Mouse (Mus musculus) limb, embryonic 14.5 days (tissue): ENCODE data around the gene Praf2. TPM values are rescaled to one million over a fixed set of nuclear protein-coding genes. Genes with fewer than 3 reads are reported as not detected.
A peak's percentile ranks its signal among the peaks of the same experiment; 100 is the strongest.

Experiments
- ATAC-seq: fragments of 200-750 bp; cut with Nextera tagmentation; 2 replicates; pipeline ENCODE4 v1.8.0; 2017; ENCODE audit warnings: low read depth, moderate number of reproducible peaks, moderate TSS enrichment; ENCODE audit not compliant: low FRiP score
- DNase-seq: peaks from one replicate; pipeline ENCODE4 v3.0.0-alpha.2; 2015; ENCODE audit warnings: low spot score
- H3K27ac ChIP-seq: fragments of 300-500 bp; sonication (generic); replicated peaks from 2 replicates; pipeline ENCODE4 v1.5.1; 2014; ENCODE audit warnings: low read depth, mild to moderate bottlenecking, low read length, moderate library complexity, mixed read lengths
- H3K27me3 ChIP-seq: fragments of 300-500 bp; sonication (generic); 2 replicates; pipeline ENCODE4 v1.6.1; 2014; ENCODE audit warnings: low read length, mixed read lengths; ENCODE audit not compliant: control insufficient read depth, insufficient read depth
- H3K36me3 ChIP-seq: fragments of 300-500 bp; sonication (generic); 2 replicates; pipeline ENCODE4 v1.6.1; 2014; ENCODE audit warnings: mild to moderate bottlenecking, low read length, moderate library complexity, mixed read lengths; ENCODE audit not compliant: control insufficient read depth, insufficient read depth
- H3K4me1 ChIP-seq: fragments of 300-500 bp; sonication (generic); 2 replicates; pipeline ENCODE4 v1.6.1; 2014; ENCODE audit warnings: antibody characterized with exemption, low read length, mixed read lengths; ENCODE audit not compliant: control insufficient read depth, insufficient read depth
- H3K4me2 ChIP-seq: fragments of 300-500 bp; sonication (generic); replicated peaks from 2 replicates; pipeline ENCODE4 v1.6.1; 2014; ENCODE audit warnings: low read depth, mild to moderate bottlenecking, low read length, moderate library complexity; ENCODE audit not compliant: severe bottlenecking
- H3K4me3 ChIP-seq: fragments of 300-500 bp; sonication (generic); replicated peaks from 2 replicates; pipeline ENCODE4 v1.5.1; 2014; ENCODE audit warnings: low read length
- H3K9ac ChIP-seq: fragments of 300-500 bp; sonication (generic); 2 replicates; pipeline ENCODE4 v1.6.1; 2014; ENCODE audit warnings: mild to moderate bottlenecking, low read depth, low read length, moderate library complexity; ENCODE audit not compliant: severe bottlenecking
- H3K9me3 ChIP-seq: fragments of 300-500 bp; sonication (generic); 2 replicates; pipeline ENCODE4 v1.6.1; 2016; ENCODE audit warnings: low read length; ENCODE audit not compliant: control insufficient read depth
- POLR2A ChIP-seq: fragments of 200-500 bp; IDR thresholded peaks from 2 replicates; pipeline ENCODE4 v1.8.0; 2012; ENCODE audit warnings: inconsistent platforms, mild to moderate bottlenecking, moderate library complexity, borderline replicate concordance; ENCODE audit not compliant: insufficient read depth, insufficient read length; ENCODE audit errors: extremely low read depth
- WGBS: fragments of 180-500 bp; shearing (Covaris S2); extraction: QIAGEN DNeasy Blood & Tissue Kit; methylation state at CpG from one replicate; pipeline ENCODE4 v1.1.7; 2014; 5-methylcytosine and 5-hydroxymethylcytosine counted together
- polyA plus RNA-seq, 2 experiments: library from polyadenylated mRNA; depleted of rRNA in 1 of 2; stranded (reverse) in 1 of 2; unstranded in 1 of 2; fragments of >200 nt; fragmentation: Nextera tagmentation in 1 of 2; extraction: Ambion mirVana in 1 of 2; gene quantifications; 2 replicates each; pipeline versions ENCODE4 v1.2.1 to v1.2.3; 2012 to 2014

Gene Praf2
- polyA plus RNA-seq, 2 experiments = 83.7 to 89.4 TPM

- no peak overlapping the region for H3K27ac ChIP-seq
- no peak overlapping the region for H3K4me2 ChIP-seq
- 0 out of 2 replicates have a peak, but pooled peaks cover 3% of the 10 kb centered on the region for H3K4me1 ChIP-seq
- no peak for ATAC-seq
- no peaks in the 10 kb centered on the region for H3K9me3 ChIP-seq
- no peak for TF ChIP-seq POLR2A
- H3K27me3 ChIP-seq = no peaks in the 10 kb centered on the region
- no peak overlapping the region for H3K9ac ChIP-seq
- H3K36me3 ChIP-seq = 0 out of 2 replicates have a peak, but pooled peaks cover 3% of the 10 kb centered on the region
- H3K4me3 ChIP-seq = no peak overlapping the region
- no peak for DNase-seq
- WGBS = 89% methylated on average over 13 of the region's 13 CpGs
Observed at GRCm38 (mm10) chrX:7727176-7727575, 1.1 kb upstream of the Praf2 start.

- 18% methylated on average over 4 of the region's 4 CpGs for WGBS
- Histone ChIP-seq H3K9me3 (no peaks in the 10 kb centered on the region), H3K4me1 (no peaks in the 10 kb centered on the region), H3K9ac (peak overlapping the region; percentile 55), H3K4me3 (peak overlapping the region; percentile 46), H3K4me2 (peak overlapping the region; percentile 49), H3K36me3 (peaks cover 8% of the 10 kb centered on the region; the same call in 1 of the 2 replicates), H3K27me3 (no peaks in the 10 kb centered on the region), H3K27ac (no peak overlapping the region)
- DNase-seq (no peak), ATAC-seq (no peak)
- no peak for TF ChIP-seq POLR2A
Observed at GRCm38 (mm10) chrX:7728922-7729265, 655 bp downstream of the Praf2 start.

- 23% methylated on average over 20 of the region's 26 CpGs for WGBS
- TF ChIP-seq POLR2A = no peak
- no peaks in the 10 kb centered on the region for H3K9me3 ChIP-seq
- no peak overlapping the region for H3K27ac ChIP-seq
- no peak overlapping the region for H3K9ac ChIP-seq
- no peaks in the 10 kb centered on the region for H3K4me1 ChIP-seq
- ATAC-seq (0 out of 2 replicates have a peak, but pooled peaks have one; percentile 10), DNase-seq (no peak)
- peaks cover 16% of the 10 kb centered on the region; the same call in 1 of the 2 replicates for H3K36me3 ChIP-seq
- H3K27me3 ChIP-seq = no peaks in the 10 kb centered on the region
- no peak overlapping the region for H3K4me3 ChIP-seq
- H3K4me2 ChIP-seq = no peak overlapping the region; the same call in 1 of the 2 replicates
Observed at GRCm38 (mm10) chrX:7733571-7734156, 5.4 kb downstream of the Praf2 start.

GRCm38 (mm10) chrX:7739336-7740081 is 11.3 kb downstream of the Praf2 start:
- DNase-seq = peak; percentile 15
- H3K4me1 ChIP-seq = no peaks in the 10 kb centered on the region

GRCm38 (mm10) chrX:7740082-7740819 is 12.0 kb downstream of the Praf2 start:
- no peak overlapping the region for H3K27ac ChIP-seq
- no peak for ATAC-seq
- 48% methylated on average over 10 of the region's 10 CpGs for WGBS
- no peaks in the 10 kb centered on the region for H3K9me3 ChIP-seq
- no peaks in the 10 kb centered on the region for H3K4me1 ChIP-seq
- H3K4me3 ChIP-seq = no peak overlapping the region
- no peaks in the 10 kb centered on the region for H3K27me3 ChIP-seq
- H3K9ac ChIP-seq = no peak overlapping the region
- peaks cover 8% of the 10 kb centered on the region; the same call in 1 of the 2 replicates for H3K36me3 ChIP-seq
- DNase-seq = no peak
- TF ChIP-seq POLR2A = no peak
- H3K4me2 ChIP-seq = no peak overlapping the region

More at GRCm38 (mm10) chrX:7739336-7740081, 11.3 kb downstream of the Praf2 start:
- Histone ChIP-seq H3K4me2 (no peak overlapping the region), H3K36me3 (peaks cover 11% of the 10 kb centered on the region; the same call in 1 of the 2 replicates), H3K4me3 (no peak overlapping the region), H3K27me3 (no peaks in the 10 kb centered on the region), H3K27ac (no peak overlapping the region), H3K9ac (no peak overlapping the region), H3K9me3 (no peaks in the 10 kb centered on the region)
- no peak for TF ChIP-seq POLR2A
- ATAC-seq = no peak
- WGBS = 60% methylated on average over 14 of the region's 14 CpGs
